Mouse (Mus musculus): Measurements from ENCODE around the gene Chchd1. TPM values are rescaled to one million over a fixed set of nuclear protein-coding genes. Genes with fewer than 3 reads are reported as not detected.

The Chchd1 gene
- total and polyA plus RNA-seq, 3 experiments: 66.8 to 126 (median 98.8) TPM

GRCm38 (mm10) chr14:20707201-20708190 lies 4.7 kb downstream of the Chchd1 start, which contains the start of gene Zswim8:
Gene Zswim8 (plus strand): TSS chr14:20707552.
- 0 out of 2 replicates have a peak, but pooled peaks have one; percentile 66 for TF ChIP-seq EP300 (IDR thresholded peaks at IDR 0.05; ENCODE audit: insufficient read depth, low read depth, low read length)
- TF ChIP-seq POLR2A (IDR thresholded peaks at IDR 0.05; ENCODE audit: insufficient read depth, low read depth, low read length): peak; percentile 82
- TF ChIP-seq CTCF (IDR thresholded peaks at IDR 0.05): peak; percentile 43

GRCm38 (mm10) chr14:20708239-20708638 lies 5.4 kb downstream of the Chchd1 start:
- Histone ChIP-seq H3K27ac (peak overlapping the region; percentile 89), H3K79me2 (replicated peaks; ENCODE audit: control insufficient read depth, insufficient read depth, low read length) (peaks cover 3% of the 10 kb centered on the region), H3K9ac (ENCODE audit: low read depth, low read length) (peak overlapping the region; percentile 87), H3K27me3 (ENCODE audit: control insufficient read depth, insufficient read depth, low read length) (no peaks in the 10 kb centered on the region), H3K36me3 (ENCODE audit: control insufficient read depth, insufficient read depth, low read length) (peaks cover 3% of the 10 kb centered on the region; the same call in 1 of the 2 replicates), H3K4me3 (peak overlapping the region; percentile 91), H3K4me1 (ENCODE audit: control insufficient read depth, insufficient read depth, low read length) (no peaks in the 10 kb centered on the region; the same call in none of the 2 replicates)
- 2% methylated on average over 10 of the region's 10 CpGs for WGBS
- TF ChIP-seq POLR2A (IDR thresholded peaks at IDR 0.05; ENCODE audit: insufficient read depth, low read depth, low read length) (no peak), CTCF (IDR thresholded peaks at IDR 0.05) (no peak), EP300 (IDR thresholded peaks at IDR 0.05; ENCODE audit: insufficient read depth, low read depth, low read length) (no peak)
- intact Hi-C loops (cut with DNase I): no loop called here
- no peak for DNase-seq

More at GRCm38 (mm10) chr14:20707201-20708190, 4.7 kb downstream of the Chchd1 start, which contains the start of gene Zswim8:
- Histone ChIP-seq H3K27ac (peak within 1 kb of the TSS; percentile 89), H3K27me3 (ENCODE audit: control insufficient read depth, insufficient read depth, low read length) (no peaks in the 10 kb centered on the region), H3K4me3 (peak within 1 kb of the TSS; percentile 91), H3K9ac (ENCODE audit: low read depth, low read length) (peak within 1 kb of the TSS; percentile 87), H3K4me1 (ENCODE audit: control insufficient read depth, insufficient read depth, low read length) (no peaks in the 10 kb centered on the region; the same call in none of the 2 replicates), H3K36me3 (ENCODE audit: control insufficient read depth, insufficient read depth, low read length) (peaks cover 3% of the 10 kb centered on the region; the same call in 1 of the 2 replicates), H3K79me2 (replicated peaks; ENCODE audit: control insufficient read depth, insufficient read depth, low read length) (peaks cover 3% of the 10 kb centered on the region)
- DNase-seq: peak; percentile 93 to 94
- intact Hi-C loops (cut with DNase I): no loop called here
- under 1% methylated on average over 79 of the region's 80 CpGs for WGBS

GRCm38 (mm10) chr14:20713832-20714231 lies 11.0 kb downstream of the Chchd1 start:
- H3K9ac ChIP-seq (ENCODE audit: low read depth, low read length): no peak overlapping the region
- no peaks in the 10 kb centered on the region; the same call in 1 of the 2 replicates for H3K4me1 ChIP-seq (ENCODE audit: control insufficient read depth, insufficient read depth, low read length)
- no peak overlapping the region for H3K27ac ChIP-seq
- no peaks in the 10 kb centered on the region for H3K36me3 ChIP-seq (ENCODE audit: control insufficient read depth, insufficient read depth, low read length)
- H3K27me3 ChIP-seq (ENCODE audit: control insufficient read depth, insufficient read depth, low read length): no peaks in the 10 kb centered on the region
- intact Hi-C loops (cut with DNase I): no loop called here
- 37% methylated on average over 11 of the region's 11 CpGs for WGBS
- no peaks in the 10 kb centered on the region for H3K79me2 ChIP-seq (replicated peaks; ENCODE audit: control insufficient read depth, insufficient read depth, low read length)
- TF ChIP-seq CTCF (IDR thresholded peaks at IDR 0.05) (no peak), POLR2A (IDR thresholded peaks at IDR 0.05; ENCODE audit: insufficient read depth, low read depth, low read length) (no peak), EP300 (IDR thresholded peaks at IDR 0.05; ENCODE audit: insufficient read depth, low read depth, low read length) (no peak)
- DNase-seq: no peak
- no peak overlapping the region for H3K4me3 ChIP-seq

GRCm38 (mm10) chr14:20718443-20718842 lies 15.6 kb downstream of the Chchd1 start:
- no peak for DNase-seq
- no peaks in the 10 kb centered on the region for H3K4me1 ChIP-seq (ENCODE audit: control insufficient read depth, insufficient read depth, low read length)
- H3K27ac ChIP-seq: no peak overlapping the region
- no peaks in the 10 kb centered on the region for H3K36me3 ChIP-seq (ENCODE audit: control insufficient read depth, insufficient read depth, low read length)
- no peaks in the 10 kb centered on the region; the same call in 1 of the 2 replicates for H3K79me2 ChIP-seq (replicated peaks; ENCODE audit: control insufficient read depth, insufficient read depth, low read length)
- TF ChIP-seq POLR2A (IDR thresholded peaks at IDR 0.05; ENCODE audit: insufficient read depth, low read depth, low read length) (no peak), CTCF (IDR thresholded peaks at IDR 0.05) (no peak), EP300 (IDR thresholded peaks at IDR 0.05; ENCODE audit: insufficient read depth, low read depth, low read length) (no peak)
- H3K27me3 ChIP-seq (ENCODE audit: control insufficient read depth, insufficient read depth, low read length): no peaks in the 10 kb centered on the region
- no peak overlapping the region for H3K9ac ChIP-seq (ENCODE audit: low read depth, low read length)
- intact Hi-C loops (cut with DNase I): no loop called here
- H3K4me3 ChIP-seq: no peak overlapping the region
- 91% methylated on average over 10 of the region's 10 CpGs for WGBS

- DNase-seq: no peak
- no peaks in the 10 kb centered on the region for H3K4me1 ChIP-seq (ENCODE audit: control insufficient read depth, insufficient read depth, low read length)
- WGBS: 91% methylated on average over 12 of the region's 12 CpGs
- H3K36me3 ChIP-seq (ENCODE audit: control insufficient read depth, insufficient read depth, low read length): no peaks in the 10 kb centered on the region
- TF ChIP-seq EP300 (IDR thresholded peaks at IDR 0.05; ENCODE audit: insufficient read depth, low read depth, low read length): no peak
- no peak for TF ChIP-seq POLR2A (IDR thresholded peaks at IDR 0.05; ENCODE audit: insufficient read depth, low read depth, low read length)
- TF ChIP-seq CTCF (IDR thresholded peaks at IDR 0.05): no peak
- H3K27me3 ChIP-seq (ENCODE audit: control insufficient read depth, insufficient read depth, low read length): no peaks in the 10 kb centered on the region
- H3K79me2 ChIP-seq (replicated peaks; ENCODE audit: control insufficient read depth, insufficient read depth, low read length): no peaks in the 10 kb centered on the region; the same call in 1 of the 2 replicates
- intact Hi-C loops (cut with DNase I): no loop called here
- no peak overlapping the region for H3K9ac ChIP-seq (ENCODE audit: low read depth, low read length)
- no peak overlapping the region for H3K27ac ChIP-seq
- H3K4me3 ChIP-seq: no peak overlapping the region
These were observed 17.0 kb downstream of the Chchd1 start for GRCm38 (mm10) chr14:20719767-20720166.

Data from heart, adult 2 months (tissue).